Mouse (Mus musculus): Measurements from ENCODE around the gene Cd180. TPM values are rescaled to one million over a fixed set of nuclear protein-coding genes. Genes with fewer than 3 reads are reported as not detected.
"Not testable (repeated sequence)": the region's sequence is repeated elsewhere in the genome, so short reads cannot be mapped to it uniquely, and the experiment has no call there.

Cd180 gene
- polyA plus RNA-seq, 1 experiment from 2014 or later = 0.66 TPM

DNA sequence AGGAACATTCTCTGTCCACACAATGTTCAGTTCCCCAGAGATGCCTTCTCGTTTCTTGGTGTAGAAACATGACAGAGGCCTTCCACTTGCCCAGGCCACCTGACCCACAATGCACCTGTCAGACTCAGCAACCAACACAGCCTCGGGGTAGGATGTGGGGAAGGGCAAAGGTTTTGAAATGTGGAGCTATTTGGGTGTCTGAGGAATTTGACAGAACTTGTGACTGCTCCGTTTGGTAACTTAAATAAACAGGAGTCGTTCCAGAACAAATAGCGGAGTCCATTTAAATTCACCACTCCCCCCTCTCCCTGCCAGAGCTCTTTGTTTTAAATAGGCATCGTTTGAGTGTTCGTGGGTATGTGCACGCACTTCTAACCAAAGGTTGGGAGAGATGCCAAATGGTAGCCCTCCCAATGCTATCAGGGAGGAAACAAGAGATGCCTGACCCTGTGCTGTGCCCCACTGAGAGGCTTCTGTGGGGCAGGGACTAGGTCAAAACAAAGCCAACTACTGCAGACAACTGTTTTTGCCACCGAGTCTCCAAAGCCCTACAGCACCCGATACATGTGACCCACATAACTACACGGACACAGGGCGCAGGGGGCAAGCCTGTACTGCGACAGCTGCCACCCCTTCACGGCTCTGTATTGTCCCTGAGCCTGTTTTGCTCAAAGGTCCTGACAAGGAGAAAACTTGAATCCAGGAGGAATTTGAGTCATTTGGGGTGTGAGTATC is 23.7 kb upstream of the Cd180 start:
- Histone ChIP-seq H3K36me3 (ENCODE audit: control insufficient read depth, insufficient read depth, low read length) (no peaks in the 10 kb centered on the region), H3K9ac (ENCODE audit: low read length) (no peak overlapping the region), H3K9me3 (replicated peaks; ENCODE audit: control insufficient read depth, low read length) (no peaks in the 10 kb centered on the region), H3K27ac (ENCODE audit: low read depth, low read length) (no peak overlapping the region), H3K4me2 (ENCODE audit: low read length) (no peak overlapping the region), H3K4me1 (ENCODE audit: control insufficient read depth, insufficient read depth, low read length) (no peaks in the 10 kb centered on the region), H3K27me3 (replicated peaks; ENCODE audit: control insufficient read depth, insufficient read depth, low read length) (no peaks in the 10 kb centered on the region), H3K4me3 (ENCODE audit: low read depth, low read length) (no peak overlapping the region)
- 51% methylated on average over 14 of the region's 14 CpGs for WGBS
- DNase-seq (ENCODE audit: low spot score) (no peak), ATAC-seq (no peak)

- no peaks in the 10 kb centered on the region for H3K27me3 ChIP-seq (replicated peaks; ENCODE audit: control insufficient read depth, insufficient read depth, low read length)
- H3K4me3 ChIP-seq (ENCODE audit: low read depth, low read length) = no peak overlapping the region
- WGBS = 83% methylated on average over 7 of the region's 7 CpGs
- no peaks in the 10 kb centered on the region for H3K9me3 ChIP-seq (replicated peaks; ENCODE audit: control insufficient read depth, low read length)
- H3K27ac ChIP-seq (ENCODE audit: low read depth, low read length) = no peak overlapping the region
- DNase-seq (ENCODE audit: low spot score) (no peak), ATAC-seq (no peak)
- H3K4me2 ChIP-seq (ENCODE audit: low read length) = no peak overlapping the region
- no peaks in the 10 kb centered on the region for H3K36me3 ChIP-seq (ENCODE audit: control insufficient read depth, insufficient read depth, low read length)
- H3K4me1 ChIP-seq (ENCODE audit: control insufficient read depth, insufficient read depth, low read length) = no peaks in the 10 kb centered on the region
- H3K9ac ChIP-seq (ENCODE audit: low read length) = no peak overlapping the region
Observed at GRCm38 (mm10) chr13:102670503-102670902, 22.9 kb upstream of the Cd180 start.

GRCm38 (mm10) chr13:102674083-102674482 is 19.3 kb upstream of the Cd180 start:
- Histone ChIP-seq H3K4me2 (ENCODE audit: low read length) (no peak overlapping the region), H3K9me3 (replicated peaks; ENCODE audit: control insufficient read depth, low read length) (no peaks in the 10 kb centered on the region), H3K27ac (ENCODE audit: low read depth, low read length) (no peak overlapping the region), H3K27me3 (replicated peaks; ENCODE audit: control insufficient read depth, insufficient read depth, low read length) (no peaks in the 10 kb centered on the region), H3K4me1 (ENCODE audit: control insufficient read depth, insufficient read depth, low read length) (no peaks in the 10 kb centered on the region), H3K9ac (ENCODE audit: low read length) (no peak overlapping the region), H3K36me3 (ENCODE audit: control insufficient read depth, insufficient read depth, low read length) (no peaks in the 10 kb centered on the region), H3K4me3 (ENCODE audit: low read depth, low read length) (no peak overlapping the region)
- 89% methylated on average over 3 of the region's 3 CpGs for WGBS
- ATAC-seq = no peak
- DNase-seq (ENCODE audit: low spot score) = no peak

- H3K36me3 ChIP-seq (ENCODE audit: control insufficient read depth, insufficient read depth, low read length); H3K9ac ChIP-seq (ENCODE audit: low read length); DNase-seq (ENCODE audit: low spot score); H3K4me2 ChIP-seq (ENCODE audit: low read length); H3K27me3 ChIP-seq (replicated peaks; ENCODE audit: control insufficient read depth, insufficient read depth, low read length); H3K4me1 ChIP-seq (ENCODE audit: control insufficient read depth, insufficient read depth, low read length); ATAC-seq; H3K27ac ChIP-seq (ENCODE audit: low read depth, low read length); H3K4me3 ChIP-seq (ENCODE audit: low read depth, low read length); H3K9me3 ChIP-seq (replicated peaks; ENCODE audit: control insufficient read depth, low read length): not testable (repeated sequence)
- 91% methylated on average over 4 of the region's 4 CpGs for WGBS
Observed at GRCm38 (mm10) chr13:102677602-102678001, 15.8 kb upstream of the Cd180 start.

DNA sequence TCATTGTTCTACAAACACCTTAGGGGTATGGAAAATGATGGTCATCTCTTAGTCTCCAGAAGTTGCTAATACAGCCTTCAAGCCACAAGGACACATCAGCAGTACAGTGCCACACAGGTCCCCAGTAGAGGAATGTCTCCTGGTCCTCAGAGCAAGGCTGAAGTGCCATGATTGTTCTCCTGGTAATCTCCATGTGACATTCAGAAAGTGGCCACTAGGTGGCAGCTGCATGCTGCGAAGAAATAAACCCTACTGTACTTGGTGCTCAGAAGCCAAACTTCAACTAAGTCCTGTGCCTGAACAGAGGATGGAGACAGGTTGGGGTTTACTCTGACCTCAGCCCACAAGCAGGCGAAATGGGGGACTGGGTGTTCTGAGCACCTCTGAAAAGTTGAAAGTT is 14.9 kb upstream of the Cd180 start:
- no peak overlapping the region for H3K4me2 ChIP-seq (ENCODE audit: low read length)
- ATAC-seq = peak; percentile 85
- H3K27ac ChIP-seq (ENCODE audit: low read depth, low read length) = no peak overlapping the region
- peak; percentile 89 for DNase-seq (ENCODE audit: low spot score)
- H3K9ac ChIP-seq (ENCODE audit: low read length) = no peak overlapping the region
- WGBS = 9% methylated on average over 2 of the region's 2 CpGs
- H3K9me3 ChIP-seq (replicated peaks; ENCODE audit: control insufficient read depth, low read length) = no peaks in the 10 kb centered on the region
- H3K4me3 ChIP-seq (ENCODE audit: low read depth, low read length) = no peak overlapping the region
- H3K4me1 ChIP-seq (ENCODE audit: control insufficient read depth, insufficient read depth, low read length) = no peaks in the 10 kb centered on the region
- no peaks in the 10 kb centered on the region for H3K36me3 ChIP-seq (ENCODE audit: control insufficient read depth, insufficient read depth, low read length)
- H3K27me3 ChIP-seq (replicated peaks; ENCODE audit: control insufficient read depth, insufficient read depth, low read length) = no peaks in the 10 kb centered on the region

DNA sequence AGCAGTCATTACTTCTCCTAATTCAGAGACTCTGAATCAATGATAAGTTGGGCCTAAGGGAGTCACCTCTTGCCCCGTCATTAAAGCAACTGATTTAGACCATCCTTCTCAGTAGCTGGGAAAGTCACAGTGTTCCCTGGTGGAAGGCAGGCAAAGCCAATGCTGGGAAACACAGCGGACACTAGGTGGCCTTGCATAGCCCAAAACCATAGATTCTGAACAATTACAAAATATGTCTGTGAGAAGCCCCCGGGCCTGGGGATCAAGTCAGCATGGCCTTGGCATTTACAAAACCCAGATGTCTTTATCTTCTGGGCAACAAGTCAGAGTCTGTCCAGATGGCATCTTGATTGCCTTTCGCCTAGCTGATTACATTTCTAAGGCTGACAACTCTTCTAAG is 8.5 kb upstream of the Cd180 start:
- Histone ChIP-seq H3K27ac (ENCODE audit: low read depth, low read length) (no peak overlapping the region), H3K4me3 (ENCODE audit: low read depth, low read length) (no peak overlapping the region), H3K27me3 (replicated peaks; ENCODE audit: control insufficient read depth, insufficient read depth, low read length) (no peaks in the 10 kb centered on the region), H3K36me3 (ENCODE audit: control insufficient read depth, insufficient read depth, low read length) (no peaks in the 10 kb centered on the region), H3K4me2 (ENCODE audit: low read length) (no peak overlapping the region), H3K4me1 (ENCODE audit: control insufficient read depth, insufficient read depth, low read length) (no peaks in the 10 kb centered on the region), H3K9me3 (replicated peaks; ENCODE audit: control insufficient read depth, low read length) (no peaks in the 10 kb centered on the region), H3K9ac (ENCODE audit: low read length) (no peak overlapping the region)
- DNase-seq (ENCODE audit: low spot score) (no peak), ATAC-seq (no peak)
- WGBS = 89% methylated on average over 4 of the region's 4 CpGs

- ATAC-seq = no peak
- Histone ChIP-seq H3K27me3 (replicated peaks; ENCODE audit: control insufficient read depth, insufficient read depth, low read length) (no peaks in the 10 kb centered on the region), H3K9ac (ENCODE audit: low read length) (no peak overlapping the region), H3K4me1 (ENCODE audit: control insufficient read depth, insufficient read depth, low read length) (peaks cover 3% of the 10 kb centered on the region; the same call in 1 of the 2 replicates), H3K4me3 (ENCODE audit: low read depth, low read length) (no peak overlapping the region), H3K27ac (ENCODE audit: low read depth, low read length) (no peak overlapping the region), H3K36me3 (ENCODE audit: control insufficient read depth, insufficient read depth, low read length) (no peaks in the 10 kb centered on the region), H3K4me2 (ENCODE audit: low read length) (no peak overlapping the region), H3K9me3 (replicated peaks; ENCODE audit: control insufficient read depth, low read length) (no peaks in the 10 kb centered on the region)
- DNase-seq (ENCODE audit: low spot score) = no peak
- 97% methylated on average over 1 of the region's 1 CpGs for WGBS
Observed at GRCm38 (mm10) chr13:102688121-102688520, 5.2 kb upstream of the Cd180 start.

GRCm38 (mm10) chr13:102689201-102690090 is 3.9 kb upstream of the Cd180 start:
- DNase-seq (ENCODE audit: low spot score) (no peak), ATAC-seq (no peak)
- H3K4me1 ChIP-seq (ENCODE audit: control insufficient read depth, insufficient read depth, low read length) = peaks cover 3% of the 10 kb centered on the region; the same call in 1 of the 2 replicates
- no peak overlapping the region for H3K4me2 ChIP-seq (ENCODE audit: low read length)
- H3K27ac ChIP-seq (ENCODE audit: low read depth, low read length) = no peak overlapping the region
- no peaks in the 10 kb centered on the region for H3K9me3 ChIP-seq (replicated peaks; ENCODE audit: control insufficient read depth, low read length)
- H3K4me3 ChIP-seq (ENCODE audit: low read depth, low read length) = no peak overlapping the region
- 86% methylated on average over 6 of the region's 6 CpGs for WGBS
- H3K9ac ChIP-seq (ENCODE audit: low read length) = no peak overlapping the region
- no peaks in the 10 kb centered on the region for H3K27me3 ChIP-seq (replicated peaks; ENCODE audit: control insufficient read depth, insufficient read depth, low read length)
- H3K36me3 ChIP-seq (ENCODE audit: control insufficient read depth, insufficient read depth, low read length) = no peaks in the 10 kb centered on the region

DNA sequence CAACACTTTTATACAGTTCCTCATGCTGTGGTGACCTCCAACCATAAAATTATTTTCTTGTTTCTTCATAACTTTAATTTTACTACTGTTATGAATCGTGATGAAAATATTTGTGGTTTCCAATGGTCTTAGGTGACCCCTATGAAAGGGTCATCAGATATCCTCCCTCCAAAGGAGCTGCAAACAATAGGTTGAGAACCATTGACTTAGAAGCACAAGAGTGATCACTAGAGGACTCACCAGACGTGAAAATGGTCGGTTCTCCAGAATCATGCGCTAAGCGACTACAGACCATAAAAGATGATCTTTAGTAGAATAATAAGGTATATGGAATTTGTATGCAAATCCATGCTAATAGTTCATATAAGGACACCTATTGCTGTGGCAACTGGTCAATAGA is 3.2 kb upstream of the Cd180 start:
- 94% methylated on average over 5 of the region's 5 CpGs for WGBS
- ATAC-seq = no peak
- H3K27ac ChIP-seq (ENCODE audit: low read depth, low read length) = no peak overlapping the region
- no peaks in the 10 kb centered on the region for H3K9me3 ChIP-seq (replicated peaks; ENCODE audit: control insufficient read depth, low read length)
- H3K9ac ChIP-seq (ENCODE audit: low read length) = no peak overlapping the region
- H3K4me2 ChIP-seq (ENCODE audit: low read length) = no peak overlapping the region
- no peak overlapping the region for H3K4me3 ChIP-seq (ENCODE audit: low read depth, low read length)
- H3K4me1 ChIP-seq (ENCODE audit: control insufficient read depth, insufficient read depth, low read length) = peaks cover 3% of the 10 kb centered on the region; the same call in 1 of the 2 replicates
- no peak for DNase-seq (ENCODE audit: low spot score)
- H3K27me3 ChIP-seq (replicated peaks; ENCODE audit: control insufficient read depth, insufficient read depth, low read length) = no peaks in the 10 kb centered on the region
- H3K36me3 ChIP-seq (ENCODE audit: control insufficient read depth, insufficient read depth, low read length) = no peaks in the 10 kb centered on the region
